Comparison of ENCODE assay signal across 23 mouse cellular contexts in the genomic region with DNA sequence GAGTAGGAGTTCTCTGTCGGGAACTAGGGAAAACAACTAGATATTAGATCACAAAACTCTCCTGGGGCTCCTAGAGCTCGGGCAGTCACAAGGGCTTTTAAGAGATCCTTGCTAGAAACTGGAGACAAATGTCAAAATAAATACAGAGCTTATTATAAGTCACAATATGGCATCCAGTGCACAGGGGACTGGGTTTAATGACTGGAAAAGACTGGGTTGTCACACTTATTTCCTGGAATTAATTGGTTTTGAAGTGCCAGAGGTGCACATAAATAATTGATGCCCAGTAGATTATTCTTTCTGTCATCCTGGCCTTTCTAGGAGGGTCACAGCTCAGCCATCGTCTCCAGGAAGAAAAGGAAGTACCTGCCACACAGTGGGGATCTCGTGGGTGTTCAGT.
"Had no signal": no experiment of that assay in that cellular context is flagged by ENCODE, and none has a peak within 500 bp of the region (broad histone marks: within the 10 kb centered on the region; RNA-seq: fewer than 3 reads in every experiment).

No protein-coding gene starts in this region.

- H3K4me1 ChIP-seq: heart, embryonic 10.5 days; heart, embryonic 12.5 days; kidney, embryonic 15.5 days; limb, embryonic 13.5 days; limb, embryonic 15.5 days; liver, embryonic 12.5 days had no signal

- H3K27ac ChIP-seq: heart, embryonic 10.5 days; hindbrain, postnatal 0 days; kidney, embryonic 15.5 days; kidney, postnatal 0 days; limb, embryonic 13.5 days; limb, embryonic 15.5 days; liver, embryonic 12.5 days; liver, embryonic 14.5 days had no signal

- H3K4me2 ChIP-seq: heart, embryonic 12.5 days; kidney, embryonic 15.5 days; limb, embryonic 13.5 days; limb, embryonic 15.5 days; liver, embryonic 12.5 days had no signal

- DNase-seq: gastrocnemius, postnatal 14 days; gastrocnemius, postnatal 36 days; heart, adult 18-20 months; heart, postnatal 14 days; heart, postnatal 36 days; kidney, adult 11 months; kidney, adult 2 months; kidney, adult 9 months; kidney, postnatal 14 days; kidney, postnatal 36 days; layer of hippocampus, adult 9-11 months; layer of hippocampus, postnatal 36 days; left cerebral cortex, postnatal 4 days had no signal

- H3K27me3 ChIP-seq: heart, embryonic 12.5 days; kidney, embryonic 15.5 days; limb, embryonic 13.5 days; limb, embryonic 15.5 days; liver, embryonic 12.5 days had no signal

- H3K9me3 ChIP-seq: heart, embryonic 10.5 days; heart, embryonic 12.5 days; kidney, embryonic 15.5 days; limb, embryonic 13.5 days; limb, embryonic 15.5 days had no signal

- H3K36me3 ChIP-seq: heart, embryonic 10.5 days; heart, embryonic 12.5 days; kidney, embryonic 15.5 days; limb, embryonic 13.5 days; limb, embryonic 15.5 days; liver, embryonic 12.5 days had no signal

- H3K9ac ChIP-seq: heart, embryonic 12.5 days; kidney, embryonic 15.5 days; limb, embryonic 13.5 days; limb, embryonic 15.5 days; liver, embryonic 12.5 days; liver, embryonic 14.5 days had no signal

- H3K4me3 ChIP-seq: heart, embryonic 10.5 days; heart, embryonic 12.5 days; kidney, embryonic 15.5 days; limb, embryonic 13.5 days; limb, embryonic 15.5 days; liver, embryonic 12.5 days had no signal

- ATAC-seq: hindbrain, postnatal 0 days; intestine, embryonic 16.5 days; liver, embryonic 12.5 days had no signal
